ENCODE assay signal across 28 mouse cellular contexts in the genomic region with DNA sequence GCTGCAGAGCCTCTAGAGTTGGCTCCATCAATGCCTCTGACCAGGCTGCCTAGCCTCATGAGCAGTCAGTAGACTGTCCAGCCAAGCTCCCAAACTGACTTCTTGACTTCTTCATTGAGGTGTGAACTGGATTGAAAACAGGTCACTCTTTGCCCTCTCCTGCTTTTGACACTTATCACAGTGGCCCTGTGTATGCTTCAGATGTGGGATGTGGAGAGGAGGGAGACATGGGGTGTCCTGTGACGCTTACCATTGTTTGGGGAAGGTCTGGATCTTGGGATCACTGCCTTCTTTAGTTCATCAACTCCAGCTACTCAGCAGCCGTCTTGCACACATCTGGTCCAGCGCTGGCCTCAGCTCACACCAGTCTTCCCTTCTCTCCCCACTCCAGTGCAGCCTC.
"Had no signal": no experiment of that assay in that cellular context is flagged by ENCODE, and none has a peak within 500 bp of the region (broad histone marks: within the 10 kb centered on the region; RNA-seq: fewer than 3 reads in every experiment).

No protein-coding gene starts in this region.

- DNase-seq: heart, postnatal 10 days; heart, postnatal 36 days; kidney, adult 11 months; kidney, adult 18-20 months; kidney, adult 2 months; kidney, adult 8-10 months; kidney, adult 9 months; kidney, postnatal 10 days; kidney, postnatal 14 days; kidney, postnatal 25 days; kidney, postnatal 36 days; kidney, postnatal 4 days; layer of hippocampus, adult 9-11 months; layer of hippocampus, postnatal 36 days had no signal

- H3K9me3 ChIP-seq: heart, embryonic 12.5 days; heart, embryonic 13.5 days; heart, embryonic 15.5 days; hindbrain, embryonic 10.5 days; hindbrain, embryonic 12.5 days; hindbrain, embryonic 13.5 days; hindbrain, embryonic 15.5 days; intestine, embryonic 15.5 days; kidney, embryonic 15.5 days had no signal

- H3K27me3 ChIP-seq: heart, embryonic 12.5 days; heart, embryonic 13.5 days; heart, embryonic 15.5 days; hindbrain, embryonic 12.5 days; hindbrain, embryonic 13.5 days; hindbrain, embryonic 15.5 days; intestine, embryonic 15.5 days; kidney, embryonic 15.5 days had no signal

- H3K4me1 ChIP-seq: hindbrain, embryonic 12.5 days; intestine, embryonic 15.5 days had no signal

- H3K4me3 ChIP-seq: heart, embryonic 12.5 days; heart, embryonic 13.5 days; heart, embryonic 15.5 days; hindbrain, embryonic 10.5 days; hindbrain, embryonic 12.5 days; hindbrain, embryonic 13.5 days; hindbrain, embryonic 15.5 days; intestine, embryonic 15.5 days; kidney, embryonic 15.5 days; layer of hippocampus, adult 2 months; left cerebral cortex, adult 2 months had no signal

- H3K36me3 ChIP-seq: heart, embryonic 12.5 days; heart, embryonic 13.5 days; heart, embryonic 15.5 days; hindbrain, embryonic 10.5 days; hindbrain, embryonic 12.5 days; hindbrain, embryonic 13.5 days; hindbrain, embryonic 15.5 days; intestine, embryonic 15.5 days; kidney, embryonic 15.5 days had no signal

- H3K27ac ChIP-seq: heart, embryonic 13.5 days; heart, embryonic 15.5 days; hindbrain, embryonic 10.5 days; hindbrain, embryonic 12.5 days; hindbrain, embryonic 13.5 days; hindbrain, embryonic 14.5 days; hindbrain, embryonic 15.5 days; hindbrain, postnatal 0 days; intestine, embryonic 15.5 days; kidney, embryonic 15.5 days; kidney, postnatal 0 days; layer of hippocampus, adult 2 months; left cerebral cortex, adult 2 months had no signal
